In genomic region chr15:96478006-96478405, GRCm38 (mm10) we compare ENCODE assay signal across 27 mouse cellular contexts.
"Had no signal": no experiment of that assay in that cellular context is flagged by ENCODE, and none has a peak within 500 bp of the region (broad histone marks: within the 10 kb centered on the region; RNA-seq: fewer than 3 reads in every experiment).

No protein-coding gene starts in this region.

- H3K27ac ChIP-seq: embryonic facial prominence, embryonic 10.5 days; embryonic facial prominence, embryonic 12.5 days; embryonic facial prominence, embryonic 13.5 days; embryonic facial prominence, embryonic 15.5 days; forebrain, embryonic 10.5 days; forebrain, embryonic 12.5 days; forebrain, embryonic 13.5 days; forebrain, embryonic 15.5 days; gastrocnemius, adult 2 months; heart, adult 2 months; heart, embryonic 10.5 days had no signal

- DNase-seq: cerebellum, adult 9-11 months; cerebellum, postnatal 10 days; cerebellum, postnatal 14 days; cerebellum, postnatal 25 days; cerebellum, postnatal 36 days; embryo, embryonic 11 days; forebrain, postnatal 0 days; gastrocnemius, adult 2 months; gastrocnemius, postnatal 10 days; gastrocnemius, postnatal 14 days; gastrocnemius, postnatal 25 days; gastrocnemius, postnatal 36 days; heart, adult 18-20 months; heart, adult 2 months had no signal

- H3K27me3 ChIP-seq: embryonic facial prominence, embryonic 12.5 days; embryonic facial prominence, embryonic 13.5 days; embryonic facial prominence, embryonic 15.5 days; forebrain, embryonic 12.5 days; forebrain, embryonic 13.5 days; forebrain, embryonic 15.5 days had no signal

- H3K4me2 ChIP-seq: embryonic facial prominence, embryonic 12.5 days; embryonic facial prominence, embryonic 13.5 days; embryonic facial prominence, embryonic 15.5 days; forebrain, embryonic 12.5 days; forebrain, embryonic 13.5 days; forebrain, embryonic 15.5 days; heart, embryonic 11.5 days had no signal

- H3K4me3 ChIP-seq: embryonic facial prominence, embryonic 10.5 days; embryonic facial prominence, embryonic 12.5 days; embryonic facial prominence, embryonic 13.5 days; embryonic facial prominence, embryonic 15.5 days; erythroblast, embryonic 14.5 days; forebrain, embryonic 10.5 days; forebrain, embryonic 12.5 days; forebrain, embryonic 13.5 days; forebrain, embryonic 15.5 days; gastrocnemius, adult 2 months; heart, adult 2 months; heart, embryonic 10.5 days had no signal

- H3K36me3 ChIP-seq: embryonic facial prominence, embryonic 10.5 days; embryonic facial prominence, embryonic 12.5 days; embryonic facial prominence, embryonic 13.5 days; embryonic facial prominence, embryonic 15.5 days; forebrain, embryonic 10.5 days; forebrain, embryonic 12.5 days; forebrain, embryonic 15.5 days; heart, embryonic 10.5 days had no signal

- H3K4me1 ChIP-seq: embryonic facial prominence, embryonic 12.5 days; embryonic facial prominence, embryonic 13.5 days; embryonic facial prominence, embryonic 15.5 days; forebrain, embryonic 10.5 days; forebrain, embryonic 12.5 days; forebrain, embryonic 13.5 days; forebrain, embryonic 15.5 days; heart, embryonic 10.5 days had no signal

- H3K9ac ChIP-seq: embryonic facial prominence, embryonic 12.5 days; embryonic facial prominence, embryonic 13.5 days; embryonic facial prominence, embryonic 15.5 days; forebrain, embryonic 12.5 days; forebrain, embryonic 13.5 days; forebrain, embryonic 15.5 days; forebrain, postnatal 0 days had no signal

- ATAC-seq: forebrain, embryonic 13.5 days; forebrain, embryonic 14.5 days; forebrain, embryonic 15.5 days; forebrain, embryonic 16.5 days; forebrain, postnatal 0 days had no signal

- H3K9me3 ChIP-seq: embryonic facial prominence, embryonic 10.5 days; embryonic facial prominence, embryonic 12.5 days; embryonic facial prominence, embryonic 13.5 days; embryonic facial prominence, embryonic 15.5 days; forebrain, embryonic 10.5 days; forebrain, embryonic 12.5 days; forebrain, embryonic 13.5 days; forebrain, embryonic 15.5 days; heart, embryonic 10.5 days had no signal
